Mouse (Mus musculus) embryonic facial prominence, embryonic 11.5 days (tissue): ENCODE results near the gene Hspa5. TPM values are rescaled to one million over a fixed set of nuclear protein-coding genes. Genes with fewer than 3 reads are reported as not detected.

Source experiments
- ATAC-seq: fragments of 200-750 bp; cut with Nextera tagmentation; replicated peaks from 2 replicates; pipeline ENCODE4 v1.8.0; 2017; ENCODE audit warnings: low read depth; ENCODE audit not compliant: insufficient number of reproducible peaks, low FRiP score, low TSS enrichment
- DNase-seq: peaks from one replicate; pipeline ENCODE4 v3.0.0-alpha.2; 2015; ENCODE audit warnings: low spot score
- H3K27ac ChIP-seq: fragments of 300-500 bp; sonication (generic); replicated peaks from 2 replicates; pipeline ENCODE4 v1.5.1; 2014; ENCODE audit warnings: mild to moderate bottlenecking, low read depth, low read length, control low read depth
- H3K27me3 ChIP-seq: fragments of 300-500 bp; sonication (generic); 2 replicates; pipeline ENCODE4 v1.6.1; 2014; ENCODE audit warnings: mild to moderate bottlenecking, low read length, moderate library complexity, mixed read lengths; ENCODE audit not compliant: control insufficient read depth, insufficient read depth
- H3K36me3 ChIP-seq: fragments of 300-500 bp; sonication (generic); replicated peaks from 2 replicates; pipeline ENCODE4 v1.6.1; 2014; ENCODE audit warnings: low read depth, mild to moderate bottlenecking, low read length, moderate library complexity, mixed read lengths; ENCODE audit not compliant: control insufficient read depth, insufficient read depth
- H3K4me1 ChIP-seq: fragments of 300-500 bp; sonication (generic); 2 replicates; pipeline ENCODE4 v1.6.1; 2014; ENCODE audit warnings: low read length, mixed read lengths; ENCODE audit not compliant: control insufficient read depth, insufficient read depth
- H3K4me2 ChIP-seq: fragments of 300-500 bp; sonication (generic); 2 replicates; pipeline ENCODE4 v1.6.1; 2014; ENCODE audit warnings: low read depth, mild to moderate bottlenecking, control low read depth, low read length, moderate library complexity
- H3K4me3 ChIP-seq: fragments of 300-500 bp; sonication (generic); 2 replicates; pipeline ENCODE4 v1.5.1; 2014; ENCODE audit warnings: low read depth, low read length, control low read depth
- H3K9ac ChIP-seq: fragments of 300-500 bp; sonication (generic); replicated peaks from 2 replicates; pipeline ENCODE4 v1.6.1; 2014; ENCODE audit warnings: mild to moderate bottlenecking, control low read depth, low read length
- H3K9me3 ChIP-seq: fragments of 300-500 bp; sonication (generic); replicated peaks from 2 replicates; pipeline ENCODE4 v1.6.1; 2016; ENCODE audit warnings: mild to moderate bottlenecking, low read length, inconsistent platforms, mixed read lengths; ENCODE audit not compliant: control insufficient read depth
- WGBS: fragments of 180-500 bp; shearing (Covaris S2); extraction: QIAGEN DNeasy Blood & Tissue Kit; methylation state at CpG from one replicate; pipeline ENCODE4 v1.1.7; 2014; 5-methylcytosine and 5-hydroxymethylcytosine counted together
- polyA plus RNA-seq: library from polyadenylated mRNA; unstranded; fragments of >200 nt; fragmentation: Nextera tagmentation; extraction: Ambion mirVana; gene quantifications from 2 replicates; pipeline ENCODE4 v1.2.1, GENCODE M21; 2014

The Hspa5 gene
- polyA plus RNA-seq, 1 experiment from 2014 or later = 1,118 TPM

DNA sequence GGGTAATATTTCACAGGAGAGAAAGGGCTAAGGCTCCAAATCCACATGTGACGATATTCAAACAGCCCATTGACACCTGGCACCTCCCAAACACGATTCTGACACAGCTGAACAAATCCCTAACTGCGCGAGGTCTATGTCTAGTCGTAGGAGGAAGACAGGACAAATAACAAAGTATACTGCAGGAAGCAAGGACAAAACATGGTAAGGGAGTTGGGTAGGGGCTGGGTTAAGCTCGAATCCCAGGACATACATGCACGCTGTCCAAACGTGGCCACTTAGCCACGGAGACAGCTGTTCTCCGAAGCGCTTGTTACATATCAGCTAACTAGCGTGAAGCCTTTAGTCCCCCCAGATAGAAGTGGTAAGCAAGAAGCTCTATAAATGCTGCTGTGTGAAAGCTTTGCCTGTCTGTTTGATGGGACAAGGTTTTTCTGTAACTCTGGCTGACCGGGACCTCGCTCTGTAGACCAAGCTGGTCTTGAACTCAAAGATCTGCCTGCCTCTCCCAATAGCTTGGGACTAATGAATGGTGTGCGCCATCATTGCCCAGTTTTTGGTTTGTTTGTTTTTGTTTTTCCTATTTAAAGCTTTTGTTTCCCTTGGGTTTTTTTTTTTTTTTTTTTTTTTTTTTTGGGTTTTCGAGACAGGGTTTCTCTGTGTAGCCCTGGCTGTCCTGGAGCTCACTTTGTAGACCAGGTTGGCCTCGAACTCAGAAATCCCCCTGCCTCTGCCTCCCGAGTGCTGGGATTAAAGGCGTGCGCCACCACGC, 54.9 kb downstream of the Hspa5 start:
- DNase-seq (peak; percentile 21), ATAC-seq (0 out of 2 replicates have a peak, but pooled peaks have one; percentile 3)

More for the DNA sequence above, 54.9 kb downstream of the Hspa5 start:
- H3K9me3 ChIP-seq = no peaks in the 10 kb centered on the region
- H3K4me1 ChIP-seq = no peaks in the 10 kb centered on the region
- H3K27ac ChIP-seq = 0 out of 2 replicates have a peak overlapping the region, but pooled peaks have one; percentile 28
- H3K9ac ChIP-seq = peak overlapping the region; percentile 89
- 31% methylated on average over 19 of the region's 21 CpGs for WGBS
- peak overlapping the region; percentile 94 for H3K4me3 ChIP-seq
- H3K36me3 ChIP-seq = no peaks in the 10 kb centered on the region
- no peaks in the 10 kb centered on the region for H3K27me3 ChIP-seq
- peak overlapping the region; percentile 77 for H3K4me2 ChIP-seq

Other genes with a start within 250 kb of the Hspa5 start
- 92.5 and 96.3 TPM in 2 replicates for gene Gapvd1, start 16.7 kb upstream of the Hspa5 start, polyA plus RNA-seq
- 34.5 and 40.2 TPM in 2 replicates for gene Rabepk, start 27.9 kb downstream of the Hspa5 start, polyA plus RNA-seq
- 66.3 and 71.2 TPM in 2 replicates for gene Fbxw2, start 54.3 kb downstream of the Hspa5 start, polyA plus RNA-seq
- gene Gm34653, start 61.0 kb downstream of the Hspa5 start, polyA plus RNA-seq = 0.33 TPM in 1 of 2 replicates, not detected in the other
- gene Cutal, start 102.4 kb downstream of the Hspa5 start, polyA plus RNA-seq = 0.15 and 0.32 TPM in 2 replicates
- gene Psmd5, start 103.0 kb downstream of the Hspa5 start, polyA plus RNA-seq = 114 and 128 TPM in 2 replicates
- gene Phf19, start 142.1 kb downstream of the Hspa5 start, polyA plus RNA-seq = 2.2 and 2.3 TPM in 2 replicates
- 0.35 and 1.1 TPM in 2 replicates for gene Traf1, start 189.8 kb downstream of the Hspa5 start, polyA plus RNA-seq